In the genomic region with DNA sequence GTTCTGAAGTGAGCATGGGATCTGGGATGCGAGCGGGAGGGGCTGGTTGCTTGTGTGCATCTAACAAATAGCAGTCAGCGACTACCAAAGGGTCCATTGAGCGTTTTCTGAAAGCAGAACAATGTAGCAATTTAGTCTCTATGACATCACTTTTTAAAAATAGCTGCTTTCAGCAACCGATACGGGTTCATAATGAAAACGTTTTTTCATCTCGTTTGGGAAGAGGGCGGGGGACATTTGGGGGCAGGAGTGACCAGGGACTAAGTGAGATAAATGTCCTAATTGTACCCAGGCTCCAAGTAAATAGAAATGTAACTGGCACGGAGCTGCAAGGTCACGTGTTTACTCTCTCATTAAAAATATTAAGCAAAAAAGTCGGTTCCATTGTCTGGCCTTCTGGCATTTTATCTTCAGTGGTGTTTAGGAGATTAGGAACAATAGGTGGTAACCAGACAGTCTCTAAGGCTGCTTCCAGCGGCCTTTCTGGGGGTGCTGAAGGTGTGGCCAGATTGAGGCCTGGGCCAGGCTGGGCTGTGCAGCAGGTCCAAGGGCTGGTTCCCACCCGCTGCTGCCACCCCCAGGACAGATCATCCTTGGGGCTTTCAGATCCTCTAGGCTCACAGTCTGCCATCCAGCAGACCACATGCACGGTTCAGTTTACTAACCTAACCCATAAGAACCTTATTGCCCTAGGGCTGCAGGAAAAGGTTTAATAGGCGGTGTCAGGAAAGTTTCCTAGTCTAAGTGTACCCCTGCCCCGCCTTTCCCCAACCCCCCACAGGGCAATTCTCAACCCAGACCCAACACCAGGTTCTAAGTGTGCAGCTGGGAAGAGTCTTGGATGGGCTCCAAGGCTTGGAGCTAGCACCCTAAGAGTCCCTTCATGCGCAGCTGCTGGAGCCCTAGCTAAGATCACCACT, we compare ENCODE assay signal across 8 mouse cellular contexts.
DNase-seq lines count a peak whose midpoint lies in the region; ATAC-seq and TF ChIP-seq lines count a peak whose summit lies in the region.

No protein-coding gene starts in this region.

- no peak overlapping the region for H3K4me3 ChIP-seq in cortical plate, adult 2 months (ENCODE audit: insufficient read depth, low read length)
- H3K4me3 ChIP-seq in intestine, embryonic 16.5 days (ENCODE audit: low read length): no peak overlapping the region
- no peak overlapping the region for H3K4me3 ChIP-seq in myocyte

- WGBS in intestine, embryonic 16.5 days: 30% methylated on average over 18 of the region's 18 CpGs

- peak overlapping the region; percentile 30; the same call in 1 of the 2 replicates for H3K4me2 ChIP-seq in intestine, embryonic 16.5 days (ENCODE audit: low read depth, low read length)
- H3K4me2 ChIP-seq in myocyte (ENCODE audit: low read depth): peak overlapping the region; percentile 49

- no peaks in the 10 kb centered on the region for H3K27me3 ChIP-seq in intestine, embryonic 16.5 days (replicated peaks; ENCODE audit: control insufficient read depth, insufficient read depth, low read length)
- peaks cover 8% of the 10 kb centered on the region for H3K27me3 ChIP-seq in myocyte (ENCODE audit: control insufficient read depth, insufficient read depth, insufficient read length)

- TF ChIP-seq POLR2A in cortical plate, adult 2 months (IDR thresholded peaks at IDR 0.05; ENCODE audit: extremely low read depth, insufficient read depth, low read length): no peak
- TF ChIP-seq POLR2A in myocyte (IDR thresholded peaks at IDR 0.05; ENCODE audit: insufficient read length, low read depth): no peak

- no peaks in the 10 kb centered on the region for H3K79me2 ChIP-seq in myocyte (ENCODE audit: control insufficient read depth, insufficient read depth)

- ATAC-seq in intestine, embryonic 16.5 days: peak; percentile 93
- ATAC-seq in activated CD4-positive, CD25-positive, alpha-beta regulatory T cell, adult 4 months: no peak

- H3K4me1 ChIP-seq in cortical plate, adult 2 months (ENCODE audit: control insufficient read depth, insufficient read depth, low read length): peaks cover 10% of the 10 kb centered on the region
- H3K4me1 ChIP-seq in intestine, embryonic 16.5 days (ENCODE audit: control insufficient read depth, insufficient read depth, low read length): peaks cover 9% of the 10 kb centered on the region

- intact Hi-C loops in left cerebral cortex, postnatal 25 days (cut with DNase I): no loop called here

- no peaks in the 10 kb centered on the region for H3K9me3 ChIP-seq in intestine, embryonic 16.5 days (ENCODE audit: control insufficient read depth, low read length)

- peak overlapping the region; percentile 49; the same call in 1 of the 2 replicates for H3K9ac ChIP-seq in intestine, embryonic 16.5 days (ENCODE audit: low read depth, low read length)

- H3K36me3 ChIP-seq in intestine, embryonic 16.5 days (ENCODE audit: control insufficient read depth, insufficient read depth, low read length): no peaks in the 10 kb centered on the region
- no peaks in the 10 kb centered on the region for H3K36me3 ChIP-seq in myocyte (ENCODE audit: control insufficient read depth, insufficient read depth)

- TF ChIP-seq CTCF in cortical plate, adult 2 months (IDR thresholded peaks at IDR 0.05; ENCODE audit: extremely low read depth, insufficient read depth, low read length): no peak

- peak; percentile 7 for DNase-seq in ZHBTc4 (ENCODE audit: low read depth, low spot score)
- DNase-seq in heart, adult 11 months: peak; percentile 99
- peak; percentile 44 to 67 for DNase-seq in left cerebral cortex, postnatal 25 days (ENCODE audit: low spot score in 2 of 2)
- no peak for DNase-seq in urinary bladder, postnatal 10 days (ENCODE audit: low spot score)

- peak overlapping the region; percentile 96 for H3K27ac ChIP-seq in cortical plate, adult 2 months (ENCODE audit: insufficient read depth, low read length)
- H3K27ac ChIP-seq in intestine, embryonic 16.5 days (ENCODE audit: low read length): peak overlapping the region; percentile 73

- H3ac ChIP-seq in myocyte (ENCODE audit: control insufficient read depth, insufficient read length): no peak overlapping the region

TF ChIP-seq in myocyte, 11 proteins besides CTCF, POLR2A, EP300 and RAD21:
- TF ChIP-seq TCF3 (IDR thresholded peaks at IDR 0.05; ENCODE audit: insufficient read length, low read depth): no peak
